Mouse (Mus musculus) heart, postnatal 0 days (tissue): ENCODE measurements around the gene Rbm33.

Experiments used
- CTCF ChIP-seq: IDR thresholded peaks from 2 replicates; pipeline ENCODE4 v1.5.1; 2016; ENCODE audit warnings: antibody characterized with exemption, control low read depth, low read depth
- EP300 ChIP-seq: IDR thresholded peaks from 2 replicates; pipeline ENCODE4 v1.6.1; 2016; ENCODE audit warnings: antibody characterized with exemption, low read depth

- no peak for TF ChIP-seq CTCF
- no peak for TF ChIP-seq EP300
Measured at GRCm38 (mm10) chr5:28290630-28291029, 26.3 kb upstream of the Rbm33 start.
